Mouse (Mus musculus) neural tube, embryonic 12.5 days (tissue): ENCODE data around the gene Ift52. TPM values are rescaled to one million over a fixed set of nuclear protein-coding genes. Genes with fewer than 3 reads are reported as not detected.

Experiments used
- ATAC-seq: fragments of 200-750 bp; cut with Nextera tagmentation; 2 replicates; pipeline ENCODE4 v1.8.0; 2017; ENCODE audit warnings: low read depth, mild to moderate bottlenecking, moderate TSS enrichment, moderate library complexity; ENCODE audit not compliant: low FRiP score
- H3K27ac ChIP-seq: fragments of 300-500 bp; sonication (generic); 2 replicates; pipeline ENCODE4 v1.5.1; 2016
- H3K27me3 ChIP-seq: fragments of 300-500 bp; sonication (generic); replicated peaks from 2 replicates; pipeline ENCODE4 v1.6.1; 2016; ENCODE audit warnings: mild to moderate bottlenecking
- H3K36me3 ChIP-seq: fragments of 300-500 bp; sonication (generic); 2 replicates; pipeline ENCODE4 v1.6.1; 2016; ENCODE audit warnings: mild to moderate bottlenecking
- H3K4me1 ChIP-seq: fragments of 300-500 bp; sonication (generic); 2 replicates; pipeline ENCODE4 v1.6.1; 2016
- H3K4me2 ChIP-seq: fragments of 300-500 bp; sonication (generic); replicated peaks from 2 replicates; pipeline ENCODE4 v1.6.1; 2016; ENCODE audit warnings: mild to moderate bottlenecking
- H3K4me3 ChIP-seq: fragments of 300-500 bp; sonication (generic); 2 replicates; pipeline ENCODE4 v1.5.1; 2016
- H3K9ac ChIP-seq: fragments of 300-500 bp; sonication (generic); 2 replicates; pipeline ENCODE4 v1.6.1; 2016; ENCODE audit warnings: mild to moderate bottlenecking
- H3K9me3 ChIP-seq: fragments of 300-500 bp; sonication (generic); 2 replicates; pipeline ENCODE4 v1.6.1; 2016; ENCODE audit warnings: mild to moderate bottlenecking
- WGBS: fragments of 180-500 bp; shearing (Covaris S2); methylation state at CpG from one replicate; pipeline ENCODE4 v1.1.7; 2016; 5-methylcytosine and 5-hydroxymethylcytosine counted together
- microRNA-seq: library from miRNA; unstranded; fragments of <30 nt; microRNA quantifications from one replicate; pipeline ENCODE4, GENCODE M21; 2017
- polyA plus RNA-seq: library from polyadenylated mRNA; unstranded; fragments of >200 nt; fragmentation: Nextera tagmentation; extraction: Ambion mirVana; gene quantifications from 2 replicates; pipeline ENCODE4 v1.2.1, GENCODE M21; 2016

The Ift52 gene
- polyA plus RNA-seq, 1 experiment from 2014 or later = 48.4 TPM

DNA sequence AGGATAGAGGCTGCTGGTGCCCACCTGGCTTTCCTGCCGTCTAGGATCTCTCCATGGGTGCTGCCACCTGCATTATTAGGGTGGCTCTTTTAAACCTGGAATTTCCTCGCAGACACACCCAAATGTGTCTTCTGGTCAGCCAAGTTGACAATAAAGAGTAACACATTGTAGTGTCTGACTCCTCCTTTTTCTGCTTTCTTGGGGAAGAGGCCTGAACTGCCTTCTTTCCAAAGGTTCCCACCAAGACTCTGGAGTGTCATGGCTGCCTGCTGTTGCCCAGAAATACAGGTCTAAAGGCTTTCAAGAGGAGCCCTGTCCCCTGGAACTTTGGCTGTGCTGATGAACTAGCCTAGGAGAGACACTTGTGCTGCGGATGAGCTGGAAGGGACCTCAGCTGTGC lies 67.4 kb downstream of the Ift52 start:
- Histone ChIP-seq H3K4me3 (no peak overlapping the region), H3K4me2 (no peak overlapping the region), H3K9ac (no peak overlapping the region), H3K27ac (no peak overlapping the region), H3K27me3 (no peaks in the 10 kb centered on the region), H3K4me1 (no peaks in the 10 kb centered on the region), H3K36me3 (peaks cover 10% of the 10 kb centered on the region), H3K9me3 (no peaks in the 10 kb centered on the region)
- no peak for ATAC-seq
- 94% methylated on average over 3 of the region's 3 CpGs for WGBS

DNA sequence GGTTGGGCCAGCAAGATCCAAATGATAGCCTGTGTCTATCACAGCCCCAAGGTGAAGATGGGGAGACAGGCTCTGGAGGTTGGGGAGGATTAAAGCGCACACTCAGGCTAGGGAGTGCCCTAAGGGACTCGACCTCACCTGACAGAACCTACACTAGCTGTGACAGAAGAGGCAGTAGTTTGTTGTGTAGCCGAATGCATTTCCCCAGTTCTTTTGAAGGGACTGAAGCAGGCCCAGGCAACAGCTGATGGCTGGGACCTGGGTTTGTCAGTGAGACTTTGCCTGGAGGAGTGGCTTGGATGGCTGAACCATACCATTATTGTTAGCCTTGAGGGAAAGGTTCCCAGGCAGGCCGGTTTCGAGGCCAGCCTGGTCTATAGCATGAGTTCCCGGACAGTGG lies 67.9 kb downstream of the Ift52 start:
- Histone ChIP-seq H3K4me1 (no peaks in the 10 kb centered on the region), H3K4me2 (no peak overlapping the region), H3K4me3 (no peak overlapping the region), H3K36me3 (peaks cover 10% of the 10 kb centered on the region), H3K27me3 (no peaks in the 10 kb centered on the region), H3K27ac (no peak overlapping the region), H3K9me3 (no peaks in the 10 kb centered on the region), H3K9ac (no peak overlapping the region)
- no peak for ATAC-seq
- WGBS = 86% methylated on average over 6 of the region's 6 CpGs

DNA sequence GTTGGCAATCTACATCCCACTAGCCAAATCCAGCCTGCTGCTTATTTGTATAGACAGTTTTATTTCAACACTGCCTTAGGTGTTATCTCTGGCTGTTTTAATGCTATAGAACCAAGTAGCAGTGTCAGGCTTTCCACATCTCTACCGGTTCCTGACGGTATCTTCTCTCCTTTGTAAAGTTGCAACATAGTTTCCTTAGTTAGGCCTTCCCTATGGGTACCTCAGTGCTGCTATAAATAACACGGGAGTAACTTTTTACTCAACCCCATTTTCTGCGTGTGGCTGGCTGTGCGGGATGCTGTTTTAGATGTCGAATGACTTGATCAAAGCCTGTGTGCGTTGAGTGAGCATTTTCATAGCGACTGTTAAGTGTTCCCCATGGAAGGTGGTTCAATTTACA lies 69.4 kb downstream of the Ift52 start:
- no peaks in the 10 kb centered on the region for H3K9me3 ChIP-seq
- 87% methylated on average over 8 of the region's 8 CpGs for WGBS
- ATAC-seq = no peak
- no peak overlapping the region for H3K9ac ChIP-seq
- H3K4me1 ChIP-seq = no peaks in the 10 kb centered on the region
- no peak overlapping the region for H3K4me3 ChIP-seq
- H3K27me3 ChIP-seq = no peaks in the 10 kb centered on the region
- H3K27ac ChIP-seq = no peak overlapping the region
- no peak overlapping the region for H3K4me2 ChIP-seq
- peaks cover 6% of the 10 kb centered on the region; the same call in 1 of the 2 replicates for H3K36me3 ChIP-seq

DNA sequence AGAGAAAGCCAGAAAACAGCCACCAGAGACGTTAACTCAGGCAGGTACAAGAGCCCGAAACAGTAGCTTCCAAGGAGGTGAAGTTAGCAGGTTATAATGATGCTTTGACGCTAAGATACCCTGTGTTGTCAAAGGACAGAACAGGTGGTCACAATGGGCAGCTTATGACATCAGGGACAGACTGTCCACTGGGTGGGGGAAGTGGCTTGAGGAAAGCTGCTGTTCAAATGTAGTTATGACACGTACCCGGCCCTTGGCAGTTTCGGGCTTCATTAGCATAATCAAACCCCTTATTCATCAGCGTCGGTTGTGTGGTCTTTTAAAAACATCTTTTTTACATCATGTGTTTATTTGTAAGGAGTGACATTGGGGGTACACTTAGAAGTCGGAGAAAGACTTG lies 70.6 kb downstream of the Ift52 start, which contains the start of gene Gtsf1l:
Gene Gtsf1l (minus strand): TSS at position 128 of the 400 bp plus-strand sequence.
- H3K27ac ChIP-seq = no peak within 1 kb of the TSS
- no peak within 1 kb of the TSS for H3K9ac ChIP-seq
- peaks cover 6% of the 10 kb centered on the region; the same call in 1 of the 2 replicates for H3K36me3 ChIP-seq
- H3K4me2 ChIP-seq = no peak within 1 kb of the TSS
- H3K27me3 ChIP-seq = no peaks in the 10 kb centered on the region
- no peak within 1 kb of the TSS for H3K4me3 ChIP-seq
- no peaks in the 10 kb centered on the region for H3K9me3 ChIP-seq
- ATAC-seq = no peak
- WGBS = 88% methylated on average over 9 of the region's 9 CpGs
- H3K4me1 ChIP-seq = no peaks in the 10 kb centered on the region

DNA sequence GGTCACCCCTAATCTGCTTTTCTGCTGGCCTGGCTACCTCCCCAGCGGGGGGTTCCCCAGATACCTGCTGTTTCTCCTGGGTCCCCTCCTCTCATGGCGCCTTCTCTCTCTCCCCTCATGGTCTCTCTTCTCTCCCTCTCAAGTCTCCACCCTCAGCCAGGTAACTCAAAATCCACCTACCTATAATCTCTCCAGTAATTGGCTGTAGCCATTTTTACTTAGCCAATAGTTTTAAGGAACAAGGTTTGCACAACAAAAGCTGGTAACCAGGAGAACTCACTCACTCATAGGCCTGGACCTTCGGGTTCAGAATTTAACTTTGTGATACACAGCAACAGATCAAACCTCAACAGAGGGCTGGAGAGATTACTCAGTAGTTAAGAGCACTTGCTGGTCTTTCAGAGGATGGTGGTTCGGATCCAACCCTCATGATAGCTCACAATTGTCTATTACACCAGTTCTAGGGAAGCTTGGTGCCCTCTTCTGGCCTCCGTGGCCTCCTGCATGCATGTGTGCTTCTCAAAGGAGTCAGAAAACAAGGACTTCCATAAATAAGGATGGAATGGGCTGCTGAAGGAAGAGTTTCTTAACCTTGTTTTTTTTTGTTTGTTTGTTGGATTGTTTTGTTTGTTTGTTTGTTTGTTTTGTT lies 72.4 kb downstream of the Ift52 start:
- Histone ChIP-seq H3K4me3 (no peak overlapping the region), H3K36me3 (no peaks in the 10 kb centered on the region), H3K4me1 (no peaks in the 10 kb centered on the region), H3K27ac (no peak overlapping the region), H3K9me3 (no peaks in the 10 kb centered on the region), H3K9ac (no peak overlapping the region), H3K4me2 (no peak overlapping the region), H3K27me3 (no peaks in the 10 kb centered on the region)
- no peak for ATAC-seq
- 78% methylated on average over 5 of the region's 5 CpGs for WGBS

DNA sequence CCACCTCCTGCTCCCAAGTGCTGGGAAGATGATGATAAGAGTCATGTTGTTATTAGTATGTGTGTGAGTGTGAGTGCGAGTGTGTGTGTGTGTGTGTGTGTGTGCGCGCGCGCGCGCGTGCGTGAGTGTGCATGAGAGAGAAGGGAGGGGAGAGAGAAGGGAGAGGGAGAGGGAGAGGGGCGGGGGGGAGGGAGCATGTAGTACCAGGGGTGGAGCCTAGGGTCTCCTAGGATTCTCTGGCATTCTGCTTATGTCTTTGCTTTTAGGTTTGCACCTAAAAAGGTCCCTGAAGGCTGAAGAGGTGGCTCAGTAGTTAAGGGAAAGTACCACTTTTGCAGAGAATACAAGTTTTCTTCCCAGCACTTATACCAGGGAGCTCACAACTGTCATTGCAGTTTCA lies 77.8 kb downstream of the Ift52 start:
- H3K9me3 ChIP-seq = no peaks in the 10 kb centered on the region
- ATAC-seq = no peak
- H3K27me3 ChIP-seq = 0 out of 2 replicates have a peak, but pooled peaks cover 4% of the 10 kb centered on the region
- H3K36me3 ChIP-seq = no peaks in the 10 kb centered on the region
- no peak overlapping the region for H3K4me2 ChIP-seq
- no peak overlapping the region for H3K4me3 ChIP-seq
- H3K27ac ChIP-seq = no peak overlapping the region
- peaks cover 9% of the 10 kb centered on the region for H3K4me1 ChIP-seq
- 91% methylated on average over 10 of the region's 10 CpGs for WGBS
- H3K9ac ChIP-seq = no peak overlapping the region

Small RNAs within 50 kb of the gene (microRNA-seq; reads per million reads assigned to microRNA genes)
- gene Gm22174 (not detected), gene Mir7003 (not detected)

Other genes with a start within 250 kb of the Ift52 start
- gene Srsf6, start 85.8 kb upstream of the Ift52 start, polyA plus RNA-seq = 222 and 241 TPM in 2 replicates
- gene L3mbtl1, start 73.9 kb upstream of the Ift52 start, polyA plus RNA-seq = 0.28 and 0.49 TPM in 2 replicates
- gene Sgk2, start 30.0 kb upstream of the Ift52 start, polyA plus RNA-seq = 0.08 TPM in 1 of 2 replicates, not detected in the other
- gene Mybl2, start 37.3 kb downstream of the Ift52 start, polyA plus RNA-seq = 21.0 and 22.1 TPM in 2 replicates
- gene Gtsf1l, start 70.5 kb downstream of the Ift52 start, polyA plus RNA-seq = not detected in 2 replicates
- 13.8 and 18.8 TPM in 2 replicates for gene Tox2, start 185.8 kb downstream of the Ift52 start, polyA plus RNA-seq